Mouse (Mus musculus) liver, embryonic 15.5 days (tissue): Measurements from ENCODE around the gene Dnajc7. TPM values are rescaled to one million over a fixed set of nuclear protein-coding genes. Genes with fewer than 3 reads are reported as not detected.

ENCODE experiments used
- polyA plus RNA-seq: library from polyadenylated mRNA; unstranded; fragments of >200 nt; fragmentation: Nextera tagmentation; extraction: Ambion mirVana; gene quantifications from 2 replicates; pipeline ENCODE4 v1.2.1, GENCODE M21; 2015

Gene Dnajc7
- polyA plus RNA-seq, 1 experiment from 2014 or later: 61.0 TPM

Other genes with a start within 250 kb of the Dnajc7 start
- gene Jup, start 222.4 kb downstream of the Dnajc7 start, polyA plus RNA-seq: 14.0 and 15.7 TPM in 2 replicates
- gene P3h4, start 205.3 kb downstream of the Dnajc7 start, polyA plus RNA-seq: 3.6 and 4.0 TPM in 2 replicates
- gene Fkbp10, start 204.5 kb downstream of the Dnajc7 start, polyA plus RNA-seq: 7.8 and 8.5 TPM in 2 replicates
- gene Nt5c3b, start 178.4 kb downstream of the Dnajc7 start, polyA plus RNA-seq: 16.5 and 17.7 TPM in 2 replicates
- 0.06 and 0.14 TPM in 2 replicates for gene Klhl10, start 178.3 kb downstream of the Dnajc7 start, polyA plus RNA-seq
- 1.6 and 2.2 TPM in 2 replicates for gene Klhl11, start 147.4 kb downstream of the Dnajc7 start, polyA plus RNA-seq
- 103 and 111 TPM in 2 replicates for gene Acly, start 92.2 kb downstream of the Dnajc7 start, polyA plus RNA-seq
- 0.07 and 0.14 TPM in 2 replicates for gene Ttc25, start 74.6 kb downstream of the Dnajc7 start, polyA plus RNA-seq
- gene Cnp, start 45.3 kb downstream of the Dnajc7 start, polyA plus RNA-seq: 14.2 and 15.1 TPM in 2 replicates
- gene Nkiras2, start 924 bp downstream of the Dnajc7 start, polyA plus RNA-seq: 18.8 and 19.2 TPM in 2 replicates
- not detected in 2 replicates for gene Zfp385c, start 72.3 kb upstream of the Dnajc7 start, polyA plus RNA-seq
- 2.7 and 2.8 TPM in 2 replicates for gene Dhx58, start 84.1 kb upstream of the Dnajc7 start, polyA plus RNA-seq
- gene Kat2a, start 92.3 kb upstream of the Dnajc7 start, polyA plus RNA-seq: 13.2 and 14.1 TPM in 2 replicates
- gene Hspb9, start 93.7 kb upstream of the Dnajc7 start, polyA plus RNA-seq: 0.24 TPM in 1 of 2 replicates, not detected in the other
- gene Rab5c, start 118.0 kb upstream of the Dnajc7 start, polyA plus RNA-seq: 19.2 and 20.2 TPM in 2 replicates
- not detected in 2 replicates for gene Kcnh4, start 139.8 kb upstream of the Dnajc7 start, polyA plus RNA-seq
- not detected in 2 replicates for gene Hcrt, start 142.8 kb upstream of the Dnajc7 start, polyA plus RNA-seq
- 1.5 and 1.9 TPM in 2 replicates for gene Ghdc, start 150.8 kb upstream of the Dnajc7 start, polyA plus RNA-seq
- gene Stat5b, start 230.6 kb upstream of the Dnajc7 start, polyA plus RNA-seq: 20.6 and 22.5 TPM in 2 replicates
- gene Stat5a, start 239.2 kb upstream of the Dnajc7 start, polyA plus RNA-seq: 8.2 and 8.7 TPM in 2 replicates